Mouse (Mus musculus): Measurements from ENCODE around the gene Slc44a1. TPM values are rescaled to one million over a fixed set of nuclear protein-coding genes. Genes with fewer than 3 reads are reported as not detected.

The Slc44a1 gene
- polyA plus RNA-seq, 1 experiment = 10.2 TPM

- no peaks in the 10 kb centered on the region; the same call in 1 of the 2 replicates for H3K4me1 ChIP-seq (ENCODE audit: control insufficient read depth, insufficient read depth, low read length)
- no peak for TF ChIP-seq CTCF (IDR thresholded peaks at IDR 0.05; ENCODE audit: control insufficient read depth, insufficient read depth, low read length)
- TF ChIP-seq POLR2A (IDR thresholded peaks at IDR 0.05; ENCODE audit: borderline replicate concordance, control insufficient read depth, low read depth, low read length) = no peak
- H3K4me3 ChIP-seq (replicated peaks; ENCODE audit: control insufficient read depth, low read depth, low read length) = no peak overlapping the region
- H3K27ac ChIP-seq (ENCODE audit: control insufficient read depth, insufficient read depth, low read depth, low read length, poor library complexity) = no peak overlapping the region
- 71% methylated on average over 1 of the region's 1 CpGs for WGBS
These were observed 12.2 kb downstream of the Slc44a1 start for GRCm38 (mm10) chr4:53452457-53452856.

- H3K27ac ChIP-seq (ENCODE audit: control insufficient read depth, insufficient read depth, low read depth, low read length, poor library complexity) = no peak overlapping the region
- H3K4me3 ChIP-seq (replicated peaks; ENCODE audit: control insufficient read depth, low read depth, low read length) = no peak overlapping the region
- WGBS = 90% methylated on average over 10 of the region's 10 CpGs
- H3K4me1 ChIP-seq (ENCODE audit: control insufficient read depth, insufficient read depth, low read length) = no peaks in the 10 kb centered on the region; the same call in 1 of the 2 replicates
- TF ChIP-seq CTCF (IDR thresholded peaks at IDR 0.05; ENCODE audit: control insufficient read depth, insufficient read depth, low read length) = no peak
- TF ChIP-seq POLR2A (IDR thresholded peaks at IDR 0.05; ENCODE audit: borderline replicate concordance, control insufficient read depth, low read depth, low read length) = no peak
These were observed 13.0 kb downstream of the Slc44a1 start for GRCm38 (mm10) chr4:53452976-53453889.

GRCm38 (mm10) chr4:53455885-53456284 is 15.7 kb downstream of the Slc44a1 start:
- WGBS = 74% methylated on average over 2 of the region's 2 CpGs
- no peak overlapping the region for H3K4me3 ChIP-seq (replicated peaks; ENCODE audit: control insufficient read depth, low read depth, low read length)
- no peak overlapping the region for H3K27ac ChIP-seq (ENCODE audit: control insufficient read depth, insufficient read depth, low read depth, low read length, poor library complexity)
- TF ChIP-seq CTCF (IDR thresholded peaks at IDR 0.05; ENCODE audit: control insufficient read depth, insufficient read depth, low read length) = no peak
- TF ChIP-seq POLR2A (IDR thresholded peaks at IDR 0.05; ENCODE audit: borderline replicate concordance, control insufficient read depth, low read depth, low read length) = no peak
- H3K4me1 ChIP-seq (ENCODE audit: control insufficient read depth, insufficient read depth, low read length) = no peaks in the 10 kb centered on the region; the same call in 1 of the 2 replicates

GRCm38 (mm10) chr4:53456570-53456969 is 16.4 kb downstream of the Slc44a1 start:
- no peak overlapping the region for H3K27ac ChIP-seq (ENCODE audit: control insufficient read depth, insufficient read depth, low read depth, low read length, poor library complexity)
- 54% methylated on average over 6 of the region's 6 CpGs for WGBS
- no peaks in the 10 kb centered on the region; the same call in 1 of the 2 replicates for H3K4me1 ChIP-seq (ENCODE audit: control insufficient read depth, insufficient read depth, low read length)
- TF ChIP-seq CTCF (IDR thresholded peaks at IDR 0.05; ENCODE audit: control insufficient read depth, insufficient read depth, low read length) = no peak
- no peak for TF ChIP-seq POLR2A (IDR thresholded peaks at IDR 0.05; ENCODE audit: borderline replicate concordance, control insufficient read depth, low read depth, low read length)
- no peak overlapping the region for H3K4me3 ChIP-seq (replicated peaks; ENCODE audit: control insufficient read depth, low read depth, low read length)

GRCm38 (mm10) chr4:53458503-53458902 is 18.3 kb downstream of the Slc44a1 start:
- Histone ChIP-seq H3K4me1 (ENCODE audit: control insufficient read depth, insufficient read depth, low read length) (no peaks in the 10 kb centered on the region; the same call in 1 of the 2 replicates), H3K27ac (ENCODE audit: control insufficient read depth, insufficient read depth, low read depth, low read length, poor library complexity) (no peak overlapping the region), H3K4me3 (replicated peaks; ENCODE audit: control insufficient read depth, low read depth, low read length) (no peak overlapping the region)
- TF ChIP-seq CTCF (IDR thresholded peaks at IDR 0.05; ENCODE audit: control insufficient read depth, insufficient read depth, low read length) = no peak
- 54% methylated on average over 3 of the region's 3 CpGs for WGBS

GRCm38 (mm10) chr4:53459697-53460096 is 19.5 kb downstream of the Slc44a1 start:
- WGBS = 59% methylated on average over 7 of the region's 7 CpGs
- Histone ChIP-seq H3K4me3 (replicated peaks; ENCODE audit: control insufficient read depth, low read depth, low read length) (no peak overlapping the region), H3K27ac (ENCODE audit: control insufficient read depth, insufficient read depth, low read depth, low read length, poor library complexity) (no peak overlapping the region), H3K4me1 (ENCODE audit: control insufficient read depth, insufficient read depth, low read length) (no peaks in the 10 kb centered on the region; the same call in 1 of the 2 replicates)
- TF ChIP-seq CTCF (IDR thresholded peaks at IDR 0.05; ENCODE audit: control insufficient read depth, insufficient read depth, low read length) (no peak), POLR2A (IDR thresholded peaks at IDR 0.05; ENCODE audit: borderline replicate concordance, control insufficient read depth, low read depth, low read length) (no peak)

GRCm38 (mm10) chr4:53461026-53461425 is 20.8 kb downstream of the Slc44a1 start:
- H3K27ac ChIP-seq (ENCODE audit: control insufficient read depth, insufficient read depth, low read depth, low read length, poor library complexity) = no peak overlapping the region
- no peak overlapping the region for H3K4me3 ChIP-seq (replicated peaks; ENCODE audit: control insufficient read depth, low read depth, low read length)
- WGBS = 80% methylated on average over 4 of the region's 4 CpGs
- TF ChIP-seq CTCF (IDR thresholded peaks at IDR 0.05; ENCODE audit: control insufficient read depth, insufficient read depth, low read length) (no peak), POLR2A (IDR thresholded peaks at IDR 0.05; ENCODE audit: borderline replicate concordance, control insufficient read depth, low read depth, low read length) (no peak)
- no peaks in the 10 kb centered on the region; the same call in 1 of the 2 replicates for H3K4me1 ChIP-seq (ENCODE audit: control insufficient read depth, insufficient read depth, low read length)

- Histone ChIP-seq H3K4me3 (replicated peaks; ENCODE audit: control insufficient read depth, low read depth, low read length) (no peak overlapping the region), H3K27ac (ENCODE audit: control insufficient read depth, insufficient read depth, low read depth, low read length, poor library complexity) (no peak overlapping the region), H3K4me1 (ENCODE audit: control insufficient read depth, insufficient read depth, low read length) (no peaks in the 10 kb centered on the region; the same call in 1 of the 2 replicates)
- TF ChIP-seq POLR2A (IDR thresholded peaks at IDR 0.05; ENCODE audit: borderline replicate concordance, control insufficient read depth, low read depth, low read length) (no peak), CTCF (IDR thresholded peaks at IDR 0.05; ENCODE audit: control insufficient read depth, insufficient read depth, low read length) (no peak)
- 85% methylated on average over 5 of the region's 5 CpGs for WGBS
These were observed 21.9 kb downstream of the Slc44a1 start for GRCm38 (mm10) chr4:53462069-53462468.

Measured in bone marrow, adult 2 months (tissue).